Mouse (Mus musculus) CH12.LX (cell line): ENCODE results near the gene Nup50.

Source experiments
- BHLHE40 ChIP-seq: IDR thresholded peaks from 2 replicates; pipeline ENCODE4 v1.6.1; 2011; ENCODE audit warnings: mild to moderate bottlenecking, low read depth, low read length, improper control_type of control experiment
- CTCF ChIP-seq, 2 experiments: IDR thresholded peaks in 1 of 2; conservative IDR thresholded peaks in 1 of 2; 2 replicates each; pipeline ENCODE4 v1.5.1; 2011 to 2012; ENCODE audit warnings: low read depth in 2 of 2, low read length in 2 of 2, improper control_type of control experiment in 1 of 2, inconsistent platforms in 1 of 2, mild to moderate bottlenecking in 1 of 2, moderate library complexity in 1 of 2
- EP300 ChIP-seq: IDR thresholded peaks from 2 replicates; pipeline ENCODE4 v1.6.1; 2011; ENCODE audit warnings: low read length, improper control_type of control experiment
- ETS1 ChIP-seq: conservative IDR thresholded peaks from 2 replicates; pipeline ENCODE4 v1.6.1; 2012; ENCODE audit warnings: low read depth, mild to moderate bottlenecking, inconsistent platforms, low read length, improper control_type of control experiment, moderate library complexity
- MXI1 ChIP-seq: IDR thresholded peaks from 2 replicates; pipeline ENCODE4 v1.6.1; 2011; ENCODE audit warnings: mild to moderate bottlenecking, low read depth, low read length, improper control_type of control experiment
- PAX5 ChIP-seq: IDR thresholded peaks from 2 replicates; pipeline ENCODE4 v1.6.1; 2012; ENCODE audit warnings: low read length, inconsistent platforms, mixed read lengths
- POLR2A ChIP-seq: IDR thresholded peaks from 2 replicates; pipeline ENCODE4 v1.6.1; 2011; ENCODE audit warnings: low read depth, mild to moderate bottlenecking, improper control_type of control experiment, low read length
- POLR2AphosphoS2 ChIP-seq: IDR thresholded peaks from 2 replicates; pipeline ENCODE4 v1.6.1; 2011; ENCODE audit warnings: low read depth, low read length, improper control_type of control experiment
- RAD21 ChIP-seq: IDR thresholded peaks from 2 replicates; pipeline ENCODE4 v1.6.1; 2011; ENCODE audit warnings: low read depth, mild to moderate bottlenecking, low read length, improper control_type of control experiment, moderate library complexity
- SMC3 ChIP-seq: IDR thresholded peaks from 2 replicates; pipeline ENCODE4 v1.6.1; 2011; ENCODE audit warnings: low read depth, low read length, improper control_type of control experiment
- ZNF384 ChIP-seq: IDR thresholded peaks from 2 replicates; pipeline ENCODE4 v1.6.1; 2012; ENCODE audit warnings: low read depth, low read length, improper control_type of control experiment, inconsistent platforms

GRCm38 (mm10) chr15:84919938-84920337 lies 3.3 kb upstream of the Nup50 start, which contains the start of gene Gm29666:
- TF ChIP-seq EP300 (no peak), CTCF (conservative IDR thresholded peaks at IDR 0.05 in 1 of 2, IDR thresholded peaks at IDR 0.05 in 1 of 2; ENCODE audit: low read depth in 2 of 2, low read length in 2 of 2) (no peak), POLR2AphosphoS2 (no peak), PAX5 (no peak), SMC3 (no peak), RAD21 (no peak), ZNF384 (no peak), MXI1 (no peak), BHLHE40 (no peak), POLR2A (no peak), ETS1 (no peak)
